Mouse (Mus musculus) heart, adult 2 months (tissue): ENCODE measurements around the gene AC161166.1.

Experiments
- CTCF ChIP-seq: fragments of 200-600 bp; IDR thresholded peaks from 2 replicates; pipeline ENCODE4 v1.8.1; 2022; ENCODE audit warnings: antibody characterized with exemption, mild to moderate bottlenecking, moderate library complexity
- EP300 ChIP-seq: fragments of 200-500 bp; IDR thresholded peaks from 2 replicates; pipeline ENCODE4 v1.6.1; 2011; ENCODE audit warnings: low read depth, low read length, control low read depth; ENCODE audit not compliant: insufficient read depth
- POLR2A ChIP-seq: fragments of 200-500 bp; IDR thresholded peaks from 2 replicates; pipeline ENCODE4 v1.6.1; 2011; ENCODE audit warnings: mild to moderate bottlenecking, low read depth, low read length, control low read depth; ENCODE audit not compliant: insufficient read depth

DNA sequence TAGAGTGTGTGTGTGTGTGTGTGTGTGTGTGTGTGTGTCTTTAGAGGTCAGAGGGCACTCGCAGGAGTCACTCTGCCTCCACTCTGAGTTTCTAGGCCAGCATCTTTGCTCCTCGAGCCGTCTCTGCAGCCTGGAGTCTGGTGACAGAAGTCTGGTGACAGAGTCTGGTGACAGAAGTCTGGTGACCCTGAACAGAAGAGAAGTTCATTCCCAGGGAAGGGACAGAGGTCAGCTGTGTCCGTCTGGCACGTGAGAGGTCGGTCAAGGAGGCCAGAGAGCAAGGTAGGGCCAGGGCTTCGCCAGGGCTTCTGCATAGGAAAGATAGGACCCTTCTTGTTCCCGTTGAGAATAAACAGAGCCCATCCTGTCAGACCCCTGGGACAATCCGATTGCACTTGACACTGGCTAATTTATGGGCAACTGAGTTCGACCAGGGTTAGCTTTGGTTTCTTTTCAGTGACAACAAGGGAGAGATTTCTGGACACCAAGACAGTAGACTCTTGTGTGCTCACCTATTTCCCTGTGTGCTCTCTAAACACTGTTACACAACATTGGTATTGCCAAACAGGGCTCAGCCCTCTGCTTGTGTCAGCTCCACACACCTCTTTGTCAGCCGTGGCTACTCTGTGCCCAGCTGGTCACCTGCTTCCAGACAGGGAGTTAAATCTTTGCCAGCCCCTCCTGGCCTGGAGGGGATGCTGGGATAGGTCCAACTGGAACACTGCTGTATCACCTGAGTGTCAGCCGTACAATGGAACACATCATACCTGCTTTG is 39.9 kb upstream of the AC161166.1 start:
- TF ChIP-seq CTCF (no peak), POLR2A (no peak), EP300 (no peak)
